Mouse (Mus musculus): Measurements from ENCODE around the gene Cntrob. TPM values are rescaled to one million over a fixed set of nuclear protein-coding genes. Genes with fewer than 3 reads are reported as not detected.

Gene Cntrob
- 43.7 and 59.8 TPM in 2 replicates for polyA plus RNA-seq (2011; ENCODE audit: insufficient read depth, insufficient read length, low replicate concordance, missing spikeins)

DNA sequence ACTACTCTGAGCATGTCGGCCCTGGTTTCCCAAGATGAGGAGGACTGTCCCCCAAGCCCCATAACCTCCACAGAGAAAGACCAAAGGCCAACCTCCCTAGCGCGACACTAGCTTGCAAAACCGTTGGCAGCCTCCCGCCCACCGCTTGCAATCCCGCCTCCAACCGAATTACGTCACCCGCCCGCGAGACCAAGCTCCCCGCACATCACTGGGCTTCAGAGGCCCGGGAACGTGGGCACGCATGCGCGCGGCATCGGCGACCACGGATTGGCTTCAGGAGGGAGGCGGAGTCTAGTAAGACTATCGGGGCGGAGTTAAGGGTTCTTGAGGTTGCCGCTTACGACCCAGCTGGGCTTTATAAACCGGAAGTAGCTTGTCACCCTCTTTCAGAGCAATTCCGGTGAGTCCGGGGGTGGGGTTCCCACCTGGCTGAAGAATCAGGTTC, at the start of gene Cntrob, which contains the start of gene Trappc1:
Cntrob (minus strand) TSS at position 109 of the 445 bp plus-strand sequence.
Trappc1 (plus strand) TSS at position 314 of the 445 bp plus-strand sequence.
- whole genome bisulfite sequencing = 0% methylated on average over 30 of the region's 30 CpGs
- TF ChIP-seq CTCF (IDR thresholded peaks at IDR 0.05; ENCODE audit: control insufficient read depth, insufficient read depth, low read length) (0 out of 2 replicates have a peak, but pooled peaks have one; percentile 3), POLR2A (IDR thresholded peaks at IDR 0.05; ENCODE audit: borderline replicate concordance, control insufficient read depth, low read depth, low read length) (peak; percentile 97)
- peak within 1 kb of the TSS; percentile 79 for H3K27ac ChIP-seq (ENCODE audit: control insufficient read depth, insufficient read depth, low read depth, low read length, poor library complexity)
- no peaks in the 10 kb centered on the region; the same call in 1 of the 2 replicates for H3K4me1 ChIP-seq (ENCODE audit: control insufficient read depth, insufficient read depth, low read length)
- peak within 1 kb of the TSS; percentile 77 for H3K4me3 ChIP-seq (replicated peaks; ENCODE audit: control insufficient read depth, low read depth, low read length)

DNA sequence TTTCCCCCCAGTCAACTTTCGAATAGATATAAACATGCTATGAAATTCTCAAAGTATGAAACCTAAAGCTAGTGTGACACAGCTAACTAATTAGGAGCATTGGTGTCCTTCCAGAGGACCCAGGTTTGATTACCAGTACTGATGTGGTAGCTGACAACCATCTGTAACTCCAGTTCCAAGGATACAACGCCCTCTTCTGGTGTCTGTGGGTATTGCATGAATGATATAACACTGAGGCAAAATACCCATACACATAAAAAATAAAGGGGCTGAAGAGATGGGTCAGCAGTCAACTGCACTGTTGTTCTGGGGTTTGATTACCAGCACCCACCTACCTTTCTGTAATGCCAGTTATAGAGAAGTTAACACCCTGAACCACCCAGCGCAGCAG, 49.2 kb upstream of the Cntrob start:
- Histone ChIP-seq H3K4me1 (ENCODE audit: control insufficient read depth, insufficient read depth, low read length) (peaks cover 3% of the 10 kb centered on the region; the same call in 1 of the 2 replicates), H3K27ac (ENCODE audit: control insufficient read depth, insufficient read depth, low read depth, low read length, poor library complexity) (no peak overlapping the region), H3K4me3 (replicated peaks; ENCODE audit: control insufficient read depth, low read depth, low read length) (no peak overlapping the region)
- TF ChIP-seq CTCF (IDR thresholded peaks at IDR 0.05; ENCODE audit: control insufficient read depth, insufficient read depth, low read length) (no peak), POLR2A (IDR thresholded peaks at IDR 0.05; ENCODE audit: borderline replicate concordance, control insufficient read depth, low read depth, low read length) (no peak)
- 56% methylated on average over 3 of the region's 3 CpGs for WGBS

DNA sequence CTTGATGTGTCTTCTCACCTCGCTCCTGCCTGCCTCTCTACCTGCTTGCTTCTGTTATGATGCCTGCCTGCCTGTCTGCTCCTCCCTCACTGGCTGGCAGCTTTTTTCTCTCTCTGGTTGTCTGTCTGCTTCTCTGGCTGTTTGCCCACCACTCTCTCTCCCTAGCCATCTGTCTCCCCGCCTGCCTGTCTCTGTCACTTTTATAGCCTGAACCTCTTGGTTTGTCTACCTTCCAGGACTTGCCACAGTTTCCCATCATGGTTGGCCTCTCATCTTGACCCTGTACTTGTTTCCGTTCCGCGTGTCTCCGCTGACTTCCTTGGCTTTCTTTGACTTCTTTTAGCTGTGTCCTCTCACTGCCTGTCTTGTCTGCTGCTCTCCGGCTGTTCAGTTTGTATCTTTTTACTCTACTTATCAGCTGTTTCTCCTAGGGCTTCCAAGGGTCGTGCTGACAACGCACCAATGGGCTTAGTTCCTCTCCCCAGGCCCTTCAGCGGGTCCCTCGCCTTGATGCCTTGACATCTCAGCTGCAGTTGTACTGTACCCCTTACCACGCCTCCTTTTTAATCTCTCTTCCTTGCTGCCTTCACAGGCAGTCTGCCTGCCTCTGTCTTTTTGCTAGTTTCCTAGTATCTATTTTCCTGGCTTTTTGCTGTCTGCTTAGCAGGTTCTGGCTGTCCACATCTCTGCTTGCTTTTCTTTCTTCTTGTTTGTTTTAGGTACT, 48.6 kb upstream of the Cntrob start:
- H3K4me3 ChIP-seq (replicated peaks; ENCODE audit: control insufficient read depth, low read depth, low read length) = no peak overlapping the region
- H3K4me1 ChIP-seq (ENCODE audit: control insufficient read depth, insufficient read depth, low read length) = peaks cover 3% of the 10 kb centered on the region; the same call in 1 of the 2 replicates
- peak overlapping the region; percentile 47 for H3K27ac ChIP-seq (ENCODE audit: control insufficient read depth, insufficient read depth, low read depth, low read length, poor library complexity)
- TF ChIP-seq CTCF (IDR thresholded peaks at IDR 0.05; ENCODE audit: control insufficient read depth, insufficient read depth, low read length) (no peak), POLR2A (IDR thresholded peaks at IDR 0.05; ENCODE audit: borderline replicate concordance, control insufficient read depth, low read depth, low read length) (no peak)
- 49% methylated on average over 12 of the region's 12 CpGs for WGBS

DNA sequence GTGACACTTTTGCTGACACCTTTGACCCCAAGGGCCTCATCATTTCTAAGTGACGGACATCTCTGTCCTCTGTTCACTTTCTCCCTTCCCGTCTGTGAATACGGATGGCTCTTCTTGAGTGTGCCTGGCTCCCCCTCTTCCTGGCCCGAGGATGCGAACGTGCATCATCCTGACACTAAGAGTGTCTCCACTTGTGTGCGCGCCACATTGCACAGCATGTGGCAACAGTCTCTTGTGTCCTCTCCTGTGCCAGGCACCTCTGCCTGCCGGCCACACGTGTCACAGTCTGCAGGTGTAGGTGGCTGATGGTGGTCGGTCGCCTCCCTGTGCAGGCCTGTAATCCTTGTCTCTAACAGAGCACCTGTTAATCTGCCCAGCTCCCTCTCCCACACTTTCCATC, 48.0 kb upstream of the Cntrob start:
- 83% methylated on average over 12 of the region's 12 CpGs for WGBS
- TF ChIP-seq POLR2A (IDR thresholded peaks at IDR 0.05; ENCODE audit: borderline replicate concordance, control insufficient read depth, low read depth, low read length) (no peak), CTCF (IDR thresholded peaks at IDR 0.05; ENCODE audit: control insufficient read depth, insufficient read depth, low read length) (no peak)
- Histone ChIP-seq H3K4me1 (ENCODE audit: control insufficient read depth, insufficient read depth, low read length) (peaks cover 3% of the 10 kb centered on the region; the same call in 1 of the 2 replicates), H3K27ac (ENCODE audit: control insufficient read depth, insufficient read depth, low read depth, low read length, poor library complexity) (peak overlapping the region; percentile 47; the same call in 1 of the 2 replicates), H3K4me3 (replicated peaks; ENCODE audit: control insufficient read depth, low read depth, low read length) (no peak overlapping the region)

DNA sequence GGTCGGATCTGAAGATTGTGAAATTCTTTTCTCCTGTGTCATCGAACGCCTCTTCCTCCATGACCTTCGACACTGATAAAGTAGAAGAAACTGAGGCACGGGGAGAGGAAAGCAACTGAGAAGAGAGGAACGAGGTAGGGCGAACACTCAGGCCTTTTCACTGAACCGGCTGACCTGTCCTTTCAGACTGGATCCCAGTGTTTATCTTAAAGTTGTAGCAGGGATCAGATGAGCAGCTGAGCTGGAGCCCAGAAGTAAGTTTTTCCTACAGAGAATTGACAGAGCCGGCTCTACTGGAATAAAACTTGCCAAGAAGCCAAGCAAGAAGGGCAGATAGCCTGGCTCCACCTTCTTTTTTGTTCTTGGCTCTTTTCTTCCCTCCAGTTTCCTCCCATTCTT, 47.2 kb upstream of the Cntrob start:
- no peak overlapping the region for H3K4me3 ChIP-seq (replicated peaks; ENCODE audit: control insufficient read depth, low read depth, low read length)
- 61% methylated on average over 9 of the region's 9 CpGs for WGBS
- no peak overlapping the region for H3K27ac ChIP-seq (ENCODE audit: control insufficient read depth, insufficient read depth, low read depth, low read length, poor library complexity)
- TF ChIP-seq POLR2A (IDR thresholded peaks at IDR 0.05; ENCODE audit: borderline replicate concordance, control insufficient read depth, low read depth, low read length) (no peak), CTCF (IDR thresholded peaks at IDR 0.05; ENCODE audit: control insufficient read depth, insufficient read depth, low read length) (no peak)
- peaks cover 3% of the 10 kb centered on the region; the same call in 1 of the 2 replicates for H3K4me1 ChIP-seq (ENCODE audit: control insufficient read depth, insufficient read depth, low read length)

DNA sequence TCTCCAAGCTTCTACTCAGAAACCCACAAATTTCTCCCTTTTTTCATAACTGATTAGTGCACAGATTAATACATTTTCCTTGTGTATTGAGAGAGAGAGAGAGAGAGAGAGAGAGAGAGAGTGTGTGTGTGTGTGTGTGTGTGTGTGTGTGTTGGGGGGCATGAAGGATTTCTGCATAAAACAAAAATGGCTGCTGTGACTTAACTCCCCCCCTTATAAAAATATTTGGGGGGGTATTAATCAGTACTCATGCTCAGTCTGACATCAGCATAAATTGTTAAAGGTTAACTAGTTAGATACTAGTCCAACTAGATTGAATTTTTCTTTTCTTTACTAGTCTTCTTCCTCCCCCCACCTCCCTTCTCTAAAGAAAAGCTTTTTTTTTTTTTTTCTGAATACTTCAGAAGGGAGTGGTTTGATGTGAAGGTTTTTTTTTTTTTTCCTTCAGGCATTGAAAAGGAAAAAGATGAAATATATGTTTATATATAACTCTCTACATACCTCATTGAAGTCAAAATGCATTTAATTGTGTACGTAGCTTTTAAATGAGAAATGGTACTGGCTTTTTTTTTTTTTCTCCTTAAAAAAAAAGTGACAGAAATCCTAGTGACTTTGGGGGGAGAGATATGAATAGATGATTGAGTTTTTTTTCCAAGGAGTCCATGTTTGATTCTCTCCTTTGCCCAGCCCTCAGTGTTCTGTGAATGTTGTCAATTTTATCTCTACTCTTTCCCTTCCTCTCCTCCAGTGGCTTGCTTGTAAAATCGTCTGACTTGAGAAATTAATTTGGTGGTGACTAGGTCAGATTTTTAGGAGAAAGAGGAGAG, 46.6 kb upstream of the Cntrob start:
- Histone ChIP-seq H3K27ac (ENCODE audit: control insufficient read depth, insufficient read depth, low read depth, low read length, poor library complexity) (no peak overlapping the region), H3K4me1 (ENCODE audit: control insufficient read depth, insufficient read depth, low read length) (peaks cover 3% of the 10 kb centered on the region; the same call in 1 of the 2 replicates), H3K4me3 (replicated peaks; ENCODE audit: control insufficient read depth, low read depth, low read length) (no peak overlapping the region)
- WGBS = 44% methylated on average over 2 of the region's 2 CpGs
- TF ChIP-seq CTCF (IDR thresholded peaks at IDR 0.05; ENCODE audit: control insufficient read depth, insufficient read depth, low read length) (no peak), POLR2A (IDR thresholded peaks at IDR 0.05; ENCODE audit: borderline replicate concordance, control insufficient read depth, low read depth, low read length) (no peak)

DNA sequence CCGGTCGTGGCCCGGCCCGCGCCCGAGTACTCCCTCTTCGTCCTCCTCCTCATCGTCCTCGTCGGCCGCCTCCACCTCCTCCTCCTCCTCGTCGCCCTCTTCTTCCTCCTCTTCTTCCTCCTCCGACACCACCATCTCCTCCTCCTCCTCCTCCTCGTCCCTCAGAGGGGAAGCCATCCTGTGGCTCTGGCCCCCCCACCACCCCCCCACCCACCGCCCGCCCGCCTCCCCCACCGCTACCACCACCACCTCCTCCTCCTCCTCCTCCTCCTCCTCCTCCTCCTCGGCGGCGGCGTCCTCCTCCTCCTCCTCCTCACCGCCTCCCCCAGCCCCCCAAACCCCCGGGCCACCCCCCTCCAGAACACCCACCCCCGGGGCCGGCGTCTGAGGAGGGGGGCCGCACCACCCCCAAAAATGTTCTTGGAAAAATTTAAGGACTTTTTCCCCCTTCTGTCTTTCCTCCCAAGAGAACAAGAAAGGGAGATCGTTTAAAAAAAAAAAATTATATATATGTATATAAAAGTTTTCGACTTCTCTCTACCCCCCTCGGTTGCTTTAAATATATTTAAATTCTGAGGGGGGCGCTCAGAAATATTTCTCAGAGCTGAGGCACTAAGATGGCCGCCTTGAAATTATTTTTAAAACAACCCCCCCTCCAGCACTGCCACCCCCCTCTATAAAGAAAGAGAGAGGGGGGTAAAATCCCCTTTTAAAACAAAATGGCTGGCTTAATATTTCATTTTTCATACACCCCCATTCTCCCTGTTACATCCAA, 45.8 kb upstream of the Cntrob start, which contains the start of gene Chd3:
Chd3 (minus strand) TSS at position 192 of the 775 bp plus-strand sequence.
- under 1% methylated on average over 22 of the region's 34 CpGs for WGBS
- Histone ChIP-seq H3K27ac (ENCODE audit: control insufficient read depth, insufficient read depth, low read depth, low read length, poor library complexity) (peak within 1 kb of the TSS; percentile 78), H3K4me1 (ENCODE audit: control insufficient read depth, insufficient read depth, low read length) (peaks cover 3% of the 10 kb centered on the region; the same call in 1 of the 2 replicates), H3K4me3 (replicated peaks; ENCODE audit: control insufficient read depth, low read depth, low read length) (peak within 1 kb of the TSS; percentile 89)
- TF ChIP-seq POLR2A (IDR thresholded peaks at IDR 0.05; ENCODE audit: borderline replicate concordance, control insufficient read depth, low read depth, low read length) = no peak
- TF ChIP-seq CTCF (IDR thresholded peaks at IDR 0.05; ENCODE audit: control insufficient read depth, insufficient read depth, low read length) = no peak
